Mouse (Mus musculus) ovary, postnatal 36 days (tissue): ENCODE results near the gene Bok.
A peak's percentile ranks its signal among the peaks of the same experiment; 100 is the strongest.

Experiments
- DNase-seq: peaks from one replicate; pipeline ENCODE4 v3.0.0; 2022; ENCODE audit warnings: low spot score, mixed read lengths

Bok gene

DNA sequence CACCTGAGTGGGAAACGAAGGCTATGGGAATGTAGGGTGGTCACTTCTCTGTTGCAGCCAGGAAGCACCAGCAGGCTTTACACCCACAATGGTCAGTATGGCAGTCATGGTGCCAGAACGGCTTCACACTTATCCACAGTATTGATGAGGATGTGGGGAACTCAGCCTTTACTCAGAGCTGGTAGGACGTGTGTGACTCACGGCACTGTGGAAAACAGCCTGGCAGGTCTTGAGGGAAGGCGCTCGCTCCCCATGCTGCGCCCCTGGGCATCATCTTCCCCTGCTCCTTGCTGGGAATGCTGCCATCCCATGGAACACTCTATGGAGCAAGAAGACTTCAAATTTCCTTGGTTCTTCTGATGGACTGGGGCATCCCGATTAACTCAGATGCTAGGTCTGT, 5.6 kb downstream of the Bok start:
- DNase-seq: no peak

DNA sequence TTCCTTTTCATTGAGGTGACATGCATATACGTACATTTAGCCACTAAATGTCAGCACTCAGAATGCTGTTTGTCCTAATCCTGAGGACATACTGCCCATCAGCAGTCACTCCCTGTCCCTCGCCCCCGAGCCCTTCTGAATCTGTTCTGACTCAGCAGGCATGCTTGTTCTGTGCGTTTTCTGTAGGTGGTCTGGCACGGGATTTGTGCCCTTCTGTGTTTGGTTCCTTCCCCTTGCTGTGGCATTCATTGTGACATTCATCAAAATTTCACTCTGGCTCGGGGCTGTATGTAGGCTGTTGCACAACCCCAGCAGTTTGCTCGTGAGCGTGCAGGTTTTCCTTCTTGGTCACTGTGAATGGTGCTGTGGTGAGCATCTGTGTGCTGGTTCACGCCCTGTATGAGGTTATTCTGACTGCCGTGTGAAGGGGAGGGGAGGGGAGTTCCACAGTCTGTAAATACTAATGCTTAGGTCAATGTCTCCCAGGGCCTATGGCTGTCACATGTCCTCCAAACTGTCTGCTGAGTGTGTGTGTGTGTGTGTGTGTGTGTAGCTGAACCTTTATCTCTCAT, 6.4 kb downstream of the Bok start:
- DNase-seq: no peak

DNA sequence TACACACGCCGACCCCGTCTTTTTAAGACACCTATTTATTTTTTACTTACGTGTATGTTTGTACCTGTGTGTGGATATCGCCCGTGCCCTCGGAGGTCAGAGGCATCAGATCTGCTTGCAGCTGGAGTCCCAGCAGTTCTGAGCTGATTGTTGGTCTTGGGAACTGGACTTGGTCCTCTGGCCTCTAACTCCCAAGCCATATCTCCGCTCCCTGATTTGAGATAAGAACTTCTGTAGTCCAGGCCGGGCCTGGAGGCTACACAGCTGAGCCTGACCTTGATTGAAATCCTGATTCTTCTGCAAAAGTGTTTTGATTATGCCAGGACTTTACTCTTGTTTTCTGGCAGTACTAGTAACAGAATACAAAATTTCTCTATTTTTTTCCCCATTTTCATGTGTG, 7.3 kb downstream of the Bok start:
- DNase-seq: no peak

DNA sequence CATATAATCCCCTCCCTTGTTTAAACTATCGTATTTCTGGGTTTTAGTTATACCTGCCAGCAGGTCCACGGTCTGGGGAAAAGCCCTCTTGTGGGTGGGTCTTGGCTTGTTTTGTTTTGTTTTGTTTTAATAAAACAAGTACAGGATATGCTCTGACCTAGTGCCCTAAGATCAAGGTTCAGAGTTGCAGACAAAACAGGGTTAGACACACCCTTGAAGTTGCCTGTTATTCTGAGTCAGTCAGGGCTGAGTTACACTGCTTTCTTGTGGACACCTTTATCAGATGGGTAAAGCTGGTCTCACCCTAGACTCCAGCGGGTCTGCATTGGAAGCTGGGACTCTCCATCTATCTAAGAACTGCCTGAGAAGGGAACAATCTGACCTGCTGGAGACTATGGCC, 8.0 kb downstream of the Bok start:
- no peak for DNase-seq

DNA sequence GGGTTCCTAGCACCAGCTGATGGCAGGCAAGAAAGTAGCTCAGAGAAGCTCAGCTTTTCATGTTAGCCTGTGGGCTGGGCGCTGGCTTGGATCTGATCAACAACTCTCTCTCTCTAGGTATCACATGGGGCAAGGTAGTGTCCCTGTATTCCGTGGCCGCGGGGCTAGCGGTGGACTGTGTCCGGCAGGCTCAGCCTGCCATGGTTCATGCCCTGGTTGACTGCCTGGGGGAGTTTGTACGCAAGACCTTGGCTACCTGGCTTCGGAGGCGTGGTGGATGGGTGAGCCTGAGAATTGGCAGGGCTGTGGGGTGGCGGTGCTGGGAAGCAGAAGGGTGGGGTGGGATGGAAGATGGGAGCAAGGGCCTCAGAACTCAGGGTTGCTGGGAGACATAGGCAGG, 8.5 kb downstream of the Bok start:
- no peak for DNase-seq

DNA sequence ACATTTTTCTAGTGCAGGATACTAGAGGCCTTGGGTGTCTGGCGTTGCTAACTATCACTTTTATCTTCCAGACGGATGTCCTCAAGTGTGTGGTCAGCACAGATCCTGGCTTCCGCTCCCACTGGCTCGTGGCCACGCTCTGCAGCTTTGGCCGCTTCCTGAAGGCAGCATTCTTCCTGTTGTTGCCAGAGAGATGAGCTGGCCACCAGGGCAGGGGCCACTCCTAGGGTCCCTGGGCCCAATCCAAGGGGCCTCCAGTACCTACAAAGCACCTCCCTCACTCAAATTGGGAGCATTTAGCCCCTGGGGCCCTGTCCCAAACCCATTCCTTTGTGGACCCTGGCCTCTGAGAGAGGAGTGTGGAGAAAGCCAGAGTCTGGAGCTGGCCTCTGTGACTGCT, 9.5 kb downstream of the Bok start:
- DNase-seq: peak; percentile 56

DNA sequence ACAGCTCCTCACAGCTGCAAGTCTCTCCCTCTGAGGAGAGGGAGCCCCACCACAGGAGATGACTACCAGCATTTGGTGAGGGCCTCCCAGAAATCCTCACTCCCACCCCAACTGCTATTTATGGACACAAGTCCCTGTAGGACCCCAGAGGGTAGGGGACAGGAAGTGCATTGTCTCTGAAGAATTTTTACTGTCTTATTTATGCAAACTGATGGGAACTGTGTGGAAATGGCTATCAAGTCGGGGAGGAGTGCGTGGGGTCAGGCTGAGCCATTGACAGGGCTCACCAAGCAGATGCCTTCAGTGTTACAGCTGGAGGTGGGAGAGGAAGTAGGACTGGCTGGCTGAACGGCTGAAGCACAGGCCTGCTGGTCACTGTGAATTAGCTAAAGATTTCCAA, 11.9 kb downstream of the Bok start:
- no peak for DNase-seq

DNA sequence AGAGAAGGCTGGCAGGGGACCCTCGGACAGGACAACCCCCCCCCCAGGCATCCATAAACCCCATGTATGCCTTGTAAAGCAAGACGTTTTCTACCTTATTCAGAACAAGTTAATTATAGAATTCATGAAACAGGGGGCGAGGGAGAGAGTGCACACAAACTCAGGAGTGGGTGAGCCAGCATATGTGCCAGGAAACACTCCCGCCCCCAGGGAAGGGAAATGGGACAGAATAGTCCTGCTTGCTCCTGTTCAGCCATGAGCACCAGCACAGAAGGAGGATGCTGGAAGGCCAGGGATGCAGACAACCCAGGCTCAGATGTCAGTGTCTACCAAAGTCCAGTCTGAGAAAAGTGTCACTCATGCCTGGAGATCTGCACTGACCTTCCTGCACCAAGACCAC, 13.7 kb downstream of the Bok start:
- no peak for DNase-seq

DNA sequence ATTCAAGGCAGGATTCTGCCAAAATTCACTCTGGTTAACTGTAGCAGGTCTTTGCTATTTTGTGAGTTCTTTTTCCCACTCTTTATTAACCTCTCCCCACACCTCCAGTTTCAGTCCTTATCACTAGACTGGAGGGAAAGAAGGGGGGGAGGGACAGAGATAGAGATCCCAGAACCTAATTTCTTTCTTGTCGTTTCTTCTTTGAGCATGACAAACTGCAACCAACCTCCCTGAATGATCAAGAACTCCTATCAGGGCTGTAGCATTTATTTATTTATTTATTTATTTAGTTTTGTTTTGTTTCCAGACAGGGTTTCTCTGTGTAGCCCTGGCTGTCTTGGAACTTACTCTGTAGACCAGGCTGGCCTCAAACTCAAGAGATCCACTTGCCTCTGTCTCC, 16.6 kb downstream of the Bok start:
- DNase-seq: no peak

DNA sequence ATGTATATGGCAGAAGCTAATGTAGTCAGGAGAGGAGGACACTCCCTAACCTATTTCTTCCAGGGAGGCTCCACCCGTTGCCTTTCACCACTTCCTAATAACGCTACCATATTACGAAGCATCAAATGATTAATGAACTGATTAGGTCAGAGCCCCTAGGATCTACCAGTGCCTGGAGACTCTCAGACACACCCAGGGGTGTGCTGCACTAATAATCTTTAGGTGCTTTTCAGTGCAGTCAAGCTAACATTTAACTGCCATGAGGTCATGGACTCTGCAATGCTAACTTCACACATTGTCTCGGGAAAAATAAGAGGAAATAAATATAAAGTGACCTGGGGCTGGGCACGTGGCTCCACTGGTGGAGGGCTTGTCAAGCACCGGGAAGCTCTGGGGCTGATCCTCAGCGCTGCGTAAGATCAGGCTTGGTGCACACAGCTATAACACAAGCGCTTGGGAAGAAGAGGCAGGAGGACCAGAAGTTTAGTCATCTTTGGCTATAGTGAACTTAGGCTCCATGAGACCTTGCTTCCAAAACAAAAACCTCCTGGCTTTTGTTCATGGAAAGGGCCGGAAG, 18.1 kb downstream of the Bok start:
- DNase-seq: no peak

DNA sequence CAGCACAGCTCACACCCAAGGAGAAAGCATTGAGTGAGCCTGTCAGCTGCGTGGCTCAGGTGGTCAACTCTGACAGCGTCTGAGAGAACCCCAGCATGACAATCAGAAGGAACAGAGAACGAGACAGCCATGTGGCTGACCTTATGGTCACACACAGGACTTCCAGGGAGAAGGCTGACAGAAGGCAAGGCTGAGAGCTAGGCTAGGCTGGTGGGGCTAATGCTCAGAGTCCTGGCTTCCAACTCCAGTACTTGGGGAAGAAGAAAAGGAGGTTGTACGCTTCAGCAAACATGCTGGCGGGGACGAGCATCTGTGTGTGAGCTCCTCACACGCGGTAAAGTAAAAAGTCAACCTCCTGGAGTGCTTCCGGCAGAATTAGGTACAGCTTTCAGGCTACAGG, 18.9 kb downstream of the Bok start:
- no peak for DNase-seq

DNA sequence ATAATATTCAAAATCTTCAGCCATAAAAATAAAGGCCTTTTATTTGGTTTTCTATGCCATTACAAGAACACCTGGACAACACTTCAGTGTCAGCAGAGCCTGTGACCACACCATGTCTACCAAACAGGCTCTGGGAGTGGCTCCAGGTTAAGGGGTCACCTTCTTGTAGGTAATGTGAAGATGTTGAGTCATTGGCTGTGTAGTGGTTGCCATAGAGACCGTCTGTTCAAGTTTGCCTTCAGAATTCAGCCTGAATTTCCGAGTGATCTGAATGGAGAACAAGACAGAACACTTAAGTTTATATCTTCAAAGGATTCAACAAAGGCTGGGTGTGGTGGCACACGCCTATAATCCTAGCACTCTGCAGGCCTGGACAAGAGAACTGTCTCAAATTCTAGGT, 19.9 kb downstream of the Bok start:
- DNase-seq: no peak

DNA sequence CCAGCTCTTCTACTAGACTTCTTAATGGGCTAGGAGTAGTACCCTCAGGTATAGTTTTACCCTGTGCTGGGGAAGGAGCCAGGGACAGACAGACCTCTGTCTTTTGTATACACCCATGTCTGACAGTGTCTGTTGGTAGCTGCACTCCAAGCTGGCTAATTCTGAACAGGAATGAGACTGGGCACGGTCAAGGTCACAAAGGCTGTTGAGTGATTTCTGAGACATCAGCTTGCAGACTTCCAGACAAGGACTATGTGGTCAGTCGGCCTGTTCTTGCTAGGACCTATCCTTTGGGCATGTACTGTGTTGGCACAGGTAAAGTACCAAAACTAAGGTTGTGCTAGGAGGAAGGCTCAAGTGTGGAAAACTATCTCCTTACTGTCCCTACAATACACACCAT, 30.7 kb downstream of the Bok start:
- no peak for DNase-seq

DNA sequence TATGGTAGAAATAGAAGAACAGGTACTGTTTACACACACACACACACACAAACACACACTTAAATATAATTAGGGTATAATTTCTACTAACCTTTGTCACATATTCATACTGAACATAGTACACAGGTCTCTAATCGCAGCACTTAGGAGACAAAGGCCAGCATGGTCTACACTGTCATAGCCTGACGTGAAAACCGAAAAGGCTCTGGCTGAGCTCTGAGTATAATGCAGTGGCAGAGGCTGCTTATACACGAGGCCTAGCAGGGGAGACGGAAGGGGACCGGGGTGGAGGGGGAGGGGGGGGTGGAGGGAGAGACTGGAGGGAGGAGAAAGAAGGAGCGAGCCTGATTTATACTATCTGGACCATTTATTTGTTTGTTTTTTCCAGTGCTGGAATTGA, 36.1 kb downstream of the Bok start:
- no peak for DNase-seq

DNA sequence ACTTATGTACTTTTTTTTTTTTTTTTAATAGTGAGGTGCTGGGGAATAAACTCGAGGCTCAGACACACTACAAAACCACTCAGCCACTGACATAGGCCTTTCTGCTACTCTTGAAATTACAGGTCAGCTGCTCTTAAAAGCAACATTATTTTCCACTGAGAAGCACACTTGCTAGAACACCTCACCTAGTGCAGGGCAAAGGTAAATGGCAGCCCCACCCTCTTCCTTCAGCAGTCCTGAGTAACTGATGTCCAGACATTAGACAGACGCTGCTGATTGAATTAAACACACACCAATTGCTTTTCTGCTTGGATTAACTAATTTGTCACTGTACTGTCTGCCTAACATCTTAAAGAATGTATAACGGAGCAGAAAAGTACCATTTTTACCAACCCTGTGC, 39.2 kb downstream of the Bok start:
- DNase-seq: no peak

DNA sequence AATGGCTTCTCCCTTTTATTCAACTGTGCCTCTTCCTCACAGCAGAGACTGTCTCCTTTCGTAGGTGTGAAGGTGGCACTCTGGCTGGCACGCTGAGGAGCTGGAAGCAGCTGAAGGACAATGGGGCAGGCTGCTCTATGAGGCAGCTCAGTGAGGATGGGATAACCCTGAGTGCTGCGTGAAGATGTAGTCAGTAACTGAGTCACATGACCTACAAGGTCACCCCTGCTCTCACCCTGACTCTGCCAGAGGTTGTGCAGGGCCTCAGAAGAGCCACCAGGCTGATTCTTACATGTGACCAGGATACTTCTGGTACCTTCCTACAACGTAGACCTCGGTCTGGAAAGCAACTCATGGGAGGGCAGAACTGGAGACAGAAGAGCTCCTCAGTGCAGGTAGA, 40.2 kb downstream of the Bok start:
- no peak for DNase-seq

DNA sequence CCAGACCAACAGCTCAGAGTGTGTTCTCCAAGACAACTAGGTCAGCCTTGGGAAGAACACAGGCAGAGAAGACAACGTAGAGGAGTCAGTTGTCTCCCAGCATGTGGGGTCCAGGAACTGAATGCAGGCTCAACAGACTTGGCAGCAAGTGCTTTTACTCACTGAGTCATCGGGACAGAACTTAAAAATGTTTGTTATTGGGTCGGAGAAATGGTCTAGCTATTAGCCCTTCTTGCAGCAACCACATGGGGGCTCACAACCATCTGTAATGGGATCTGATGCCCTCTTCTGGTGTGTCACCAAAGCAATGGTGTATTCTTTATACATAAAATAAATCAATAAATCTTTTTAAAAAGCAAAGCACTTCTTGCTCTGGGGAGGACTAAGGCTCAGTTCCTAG, 40.7 kb downstream of the Bok start:
- DNase-seq: no peak

DNA sequence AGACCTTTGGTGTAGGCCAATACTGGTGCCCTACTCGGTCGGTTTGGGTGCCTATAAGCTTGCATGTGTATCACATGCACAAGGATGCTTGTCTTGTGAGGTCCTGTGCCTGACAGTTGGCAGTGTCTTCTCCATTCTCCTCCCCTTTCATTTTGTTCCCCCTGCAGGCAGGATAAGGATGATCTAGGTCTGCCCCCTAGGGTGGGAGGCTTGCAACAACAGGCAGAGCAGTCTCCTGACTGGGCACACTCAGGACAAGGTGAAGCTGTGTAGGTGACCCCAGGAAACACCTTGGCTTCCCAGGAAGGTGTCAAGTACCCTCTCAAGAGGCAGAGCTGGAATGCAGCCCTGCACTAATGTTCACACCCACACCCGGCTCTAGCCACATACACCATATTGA, 41.5 kb downstream of the Bok start:
- peak; percentile 67 for DNase-seq

DNA sequence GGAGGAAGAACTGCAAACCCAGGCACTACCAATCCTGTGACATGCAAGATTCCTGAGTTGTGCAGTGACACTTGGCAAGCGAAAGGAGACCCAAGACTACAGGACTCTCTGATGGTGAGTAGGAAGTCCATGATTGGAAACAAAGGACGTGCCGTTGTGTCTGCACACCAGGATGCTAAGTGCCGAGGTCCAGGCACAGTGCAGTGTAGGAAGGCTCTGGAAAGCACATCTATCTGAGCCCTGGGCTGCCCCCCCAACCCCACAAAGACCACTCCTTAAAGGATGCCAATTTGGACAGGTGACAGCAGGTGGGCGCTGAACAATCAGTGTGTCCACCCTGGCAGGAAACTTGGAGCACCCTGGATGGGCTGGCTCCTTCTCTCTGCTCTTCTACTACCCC, 45.6 kb downstream of the Bok start:
- no peak for DNase-seq

DNA sequence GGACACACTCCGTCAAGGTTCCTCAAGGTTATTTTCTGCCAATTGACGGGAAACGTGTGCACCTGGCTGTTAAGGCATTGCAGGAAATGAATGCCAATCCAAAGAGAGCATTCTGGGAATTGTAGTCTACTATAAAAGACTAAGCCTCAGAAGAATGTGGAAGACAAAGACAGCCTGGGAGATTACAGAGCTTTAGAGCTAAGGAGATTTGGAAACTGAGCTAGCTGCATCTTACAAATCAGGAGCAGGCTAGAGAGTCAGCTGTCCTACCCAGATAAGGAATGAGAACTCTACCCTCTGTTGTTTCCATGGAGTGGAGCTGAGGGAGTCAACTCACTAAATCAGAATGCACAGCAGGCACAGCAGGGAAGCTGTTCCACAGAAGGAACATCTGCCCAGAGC, 46.4 kb downstream of the Bok start:
- no peak for DNase-seq

DNA sequence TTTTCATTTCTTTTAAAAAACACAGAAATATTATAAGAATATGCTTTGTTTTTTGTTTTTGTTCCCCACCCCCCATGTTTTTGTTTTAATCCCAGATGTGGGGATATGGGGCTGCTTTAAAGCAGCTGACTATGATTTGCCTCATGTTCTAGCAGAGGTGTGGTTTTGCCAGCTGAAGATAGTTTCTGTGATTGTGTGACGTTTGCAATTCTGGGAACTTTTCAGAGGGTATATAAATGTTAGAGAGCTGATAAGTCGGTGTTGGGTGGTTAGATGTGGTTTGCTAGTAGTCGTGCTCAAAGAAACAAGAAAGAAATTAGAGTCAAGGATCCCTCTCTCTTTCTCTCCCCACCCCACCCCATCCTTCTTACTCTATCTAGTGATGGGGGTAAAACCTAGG, 50.4 kb downstream of the Bok start:
- no peak for DNase-seq

DNA sequence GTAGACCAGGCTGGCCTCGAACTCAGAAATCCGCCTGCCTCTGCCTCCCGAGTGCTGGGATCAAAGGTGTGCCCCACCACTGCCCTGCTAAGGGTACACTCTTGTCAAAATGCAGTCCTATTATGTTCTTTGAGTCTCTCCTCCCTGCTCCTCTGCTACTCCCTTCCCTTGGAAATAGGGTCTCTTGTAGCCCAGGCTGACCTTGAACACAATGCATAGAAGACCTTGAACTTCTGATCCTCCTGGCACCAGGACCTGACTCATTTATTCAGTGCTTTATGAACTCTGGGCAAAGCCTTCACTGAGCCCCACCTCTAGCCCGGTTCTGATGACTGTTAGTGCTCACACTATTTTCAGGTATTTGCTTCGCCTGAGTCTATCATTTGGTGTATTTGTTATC, 52.3 kb downstream of the Bok start:
- DNase-seq: no peak

DNA sequence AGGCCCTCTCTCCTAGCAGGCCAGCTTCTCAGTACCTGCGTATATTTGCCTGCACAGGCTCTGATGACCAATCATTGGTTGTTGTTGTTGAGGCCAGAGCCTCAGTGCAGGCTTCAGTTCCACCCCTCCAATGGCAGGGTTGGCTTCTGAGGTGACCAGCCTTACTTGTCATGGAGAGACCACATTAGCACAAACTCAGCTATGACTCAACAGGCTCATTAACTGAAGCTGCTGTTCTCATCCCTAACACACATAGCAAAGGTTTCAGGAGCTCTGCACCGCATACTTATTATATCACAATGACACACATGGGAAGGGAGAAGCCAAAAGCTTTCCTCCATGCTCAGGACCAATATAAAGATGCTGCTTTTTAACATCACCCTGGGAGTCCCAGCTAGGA, 55.2 kb downstream of the Bok start:
- no peak for DNase-seq

DNA sequence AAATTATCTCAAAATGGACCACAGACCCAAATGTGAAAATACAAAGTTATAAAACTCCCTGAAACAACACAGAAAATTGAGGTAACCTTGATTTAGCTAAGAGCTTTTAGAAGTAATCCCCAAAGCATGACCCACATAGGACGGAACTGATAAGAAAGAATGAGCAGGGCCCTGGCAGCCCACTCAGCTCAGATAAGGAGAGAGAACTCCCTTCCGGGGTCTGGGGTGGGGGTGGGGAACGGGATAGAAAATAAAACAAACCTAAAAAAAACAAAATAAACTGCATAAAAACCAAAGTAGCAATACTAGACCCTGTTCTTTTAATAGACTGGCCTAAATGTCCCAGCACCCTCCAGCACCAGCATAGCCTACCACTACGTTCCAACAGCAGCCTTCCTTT, 56.5 kb downstream of the Bok start:
- no peak for DNase-seq

DNA sequence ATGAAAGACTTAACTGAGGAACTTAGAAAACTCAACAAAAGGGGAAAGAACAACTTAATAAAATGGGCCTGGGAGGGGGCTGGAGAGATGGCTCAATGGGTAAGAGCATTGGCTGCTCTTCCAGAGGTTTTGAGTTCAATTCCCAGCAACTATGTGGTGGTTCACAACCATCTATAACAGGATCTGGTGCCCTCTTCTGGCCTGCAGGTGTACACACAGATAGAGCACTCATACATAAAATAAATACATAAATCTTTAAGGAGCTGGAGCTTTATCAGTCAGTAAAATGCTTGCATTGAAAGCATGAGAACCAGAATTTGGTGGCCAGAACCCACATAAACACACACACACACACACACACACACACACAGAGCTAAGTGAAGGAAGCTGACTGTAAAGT, 57.5 kb downstream of the Bok start:
- no peak for DNase-seq
